Mouse (Mus musculus): ENCODE measurements around the gene Kcnq5. TPM values are rescaled to one million over a fixed set of nuclear protein-coding genes. Genes with fewer than 3 reads are reported as not detected.

Gene Kcnq5
- polyA plus RNA-seq, 1 experiment from 2014 or later = 0.71 TPM

DNA sequence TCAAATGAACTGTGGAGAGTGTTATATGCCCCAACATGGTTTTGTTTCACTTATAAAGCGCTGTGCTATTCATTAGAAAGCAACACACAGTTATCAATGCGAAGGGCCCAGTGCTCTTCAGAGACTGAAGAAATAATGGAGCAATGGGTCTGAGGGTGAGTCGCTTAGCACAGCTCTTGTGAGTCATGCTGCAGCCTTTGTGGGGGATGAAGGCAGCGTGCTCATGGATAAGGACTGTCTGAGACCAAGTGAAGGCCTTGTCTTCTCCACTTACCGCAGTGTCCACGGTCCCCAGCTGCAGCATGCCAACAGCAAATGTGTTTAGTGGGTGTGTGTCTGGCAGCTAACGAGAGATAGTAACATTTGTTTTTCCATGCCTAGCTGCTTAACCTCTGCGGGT, 503.2 kb downstream of the Kcnq5 start:
- ATAC-seq (replicated peaks; ENCODE audit: low FRiP score, low read depth) (no peak), DNase-seq (ENCODE audit: low spot score) (no peak)
- Histone ChIP-seq H3K27me3 (ENCODE audit: insufficient read depth, low read length) (no peaks in the 10 kb centered on the region), H3K9me3 (replicated peaks; ENCODE audit: low read length) (no peaks in the 10 kb centered on the region), H3K27ac (no peak overlapping the region), H3K4me1 (replicated peaks; ENCODE audit: insufficient read depth, low read length) (no peaks in the 10 kb centered on the region), H3K4me3 (replicated peaks; ENCODE audit: low read depth, low read length) (no peak overlapping the region), H3K36me3 (ENCODE audit: insufficient read depth, low read length) (no peaks in the 10 kb centered on the region), H3K9ac (ENCODE audit: low read depth, low read length) (no peak overlapping the region), H3K4me2 (ENCODE audit: low read length) (no peak overlapping the region)
- 86% methylated on average over 8 of the region's 8 CpGs for WGBS
- no peak for TF ChIP-seq CTCF (IDR thresholded peaks at IDR 0.05; ENCODE audit: low read depth)

DNA sequence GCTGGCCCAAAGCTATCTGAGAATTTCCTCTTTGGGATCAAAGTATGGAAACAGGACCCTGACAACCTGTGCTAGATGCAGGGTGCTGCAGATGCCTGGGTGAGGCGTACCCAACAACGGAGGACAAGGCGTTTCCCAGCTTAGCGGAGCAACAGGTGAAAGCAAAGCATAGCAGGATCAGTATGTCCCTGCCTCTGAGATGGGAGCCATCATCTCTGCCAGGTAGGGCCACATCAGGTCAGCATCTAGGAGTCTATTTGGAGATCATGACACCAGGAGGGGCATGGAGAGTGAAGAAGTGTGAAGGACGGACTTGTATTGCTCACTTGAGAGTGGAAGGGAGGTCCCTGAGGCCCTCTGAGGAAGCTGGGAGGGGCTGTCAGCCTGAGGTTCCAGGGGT, 505.8 kb downstream of the Kcnq5 start:
- no peaks in the 10 kb centered on the region for H3K27me3 ChIP-seq (ENCODE audit: insufficient read depth, low read length)
- H3K9ac ChIP-seq (ENCODE audit: low read depth, low read length) = no peak overlapping the region
- no peak for DNase-seq (ENCODE audit: low spot score)
- no peaks in the 10 kb centered on the region for H3K36me3 ChIP-seq (ENCODE audit: insufficient read depth, low read length)
- no peaks in the 10 kb centered on the region for H3K4me1 ChIP-seq (replicated peaks; ENCODE audit: insufficient read depth, low read length)
- ATAC-seq (replicated peaks; ENCODE audit: low FRiP score, low read depth) = no peak
- no peaks in the 10 kb centered on the region for H3K9me3 ChIP-seq (replicated peaks; ENCODE audit: low read length)
- no peak for TF ChIP-seq CTCF (IDR thresholded peaks at IDR 0.05; ENCODE audit: low read depth)
- H3K27ac ChIP-seq = no peak overlapping the region
- 87% methylated on average over 5 of the region's 5 CpGs for WGBS
- no peak overlapping the region for H3K4me2 ChIP-seq (ENCODE audit: low read length)
- no peak overlapping the region for H3K4me3 ChIP-seq (replicated peaks; ENCODE audit: low read depth, low read length)

DNA sequence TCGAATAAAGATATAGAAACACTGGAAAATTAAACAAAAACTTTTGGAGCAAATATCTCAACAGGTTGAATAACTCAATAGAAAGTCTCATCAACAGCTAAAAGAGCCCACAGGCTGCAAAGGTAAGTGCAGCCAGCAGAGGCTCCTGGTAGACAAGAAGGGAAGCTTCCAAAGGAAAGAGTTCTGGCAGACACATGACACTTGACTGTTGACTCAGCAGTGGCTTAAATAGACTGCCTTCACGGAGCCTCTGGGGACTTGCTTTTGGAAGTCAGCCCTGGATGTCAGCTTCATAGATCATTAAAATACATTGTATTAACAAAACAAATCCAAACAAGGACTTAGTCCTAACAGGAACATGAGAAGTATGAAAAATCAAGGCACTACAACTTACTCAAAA, 513.5 kb downstream of the Kcnq5 start:
- no peaks in the 10 kb centered on the region for H3K27me3 ChIP-seq (ENCODE audit: insufficient read depth, low read length)
- 46% methylated on average over 2 of the region's 2 CpGs for WGBS
- H3K27ac ChIP-seq = no peak overlapping the region
- H3K4me2 ChIP-seq (ENCODE audit: low read length) = no peak overlapping the region
- ATAC-seq (replicated peaks; ENCODE audit: low FRiP score, low read depth) = no peak
- TF ChIP-seq CTCF (IDR thresholded peaks at IDR 0.05; ENCODE audit: low read depth) = no peak
- H3K9me3 ChIP-seq (replicated peaks; ENCODE audit: low read length) = no peaks in the 10 kb centered on the region
- peak; percentile 48 for DNase-seq (ENCODE audit: low spot score)
- H3K9ac ChIP-seq (ENCODE audit: low read depth, low read length) = no peak overlapping the region
- no peak overlapping the region for H3K4me3 ChIP-seq (replicated peaks; ENCODE audit: low read depth, low read length)
- no peaks in the 10 kb centered on the region for H3K36me3 ChIP-seq (ENCODE audit: insufficient read depth, low read length)
- no peaks in the 10 kb centered on the region for H3K4me1 ChIP-seq (replicated peaks; ENCODE audit: insufficient read depth, low read length)

DNA sequence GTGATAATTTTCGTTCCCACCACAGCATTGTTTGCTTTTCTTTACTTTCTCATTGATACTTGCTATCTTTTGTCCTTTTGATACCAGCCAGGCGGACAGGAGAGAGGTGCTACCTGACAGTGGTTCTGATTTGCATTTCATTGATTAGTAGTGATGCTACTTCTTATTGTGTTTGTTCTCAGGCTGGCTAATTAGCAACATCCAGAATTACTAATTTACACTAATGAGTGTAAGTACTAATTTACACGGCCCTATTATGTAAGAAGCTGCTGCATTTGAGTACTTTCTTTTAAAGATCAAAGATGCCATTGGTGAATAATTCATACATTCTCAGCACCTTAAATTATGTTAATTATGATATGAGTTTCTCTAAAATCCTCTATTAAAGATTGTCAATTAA, 525.0 kb downstream of the Kcnq5 start:
- Histone ChIP-seq H3K4me3 (replicated peaks; ENCODE audit: low read depth, low read length) (no peak overlapping the region), H3K4me1 (replicated peaks; ENCODE audit: insufficient read depth, low read length) (no peaks in the 10 kb centered on the region), H3K27ac (no peak overlapping the region), H3K9ac (ENCODE audit: low read depth, low read length) (no peak overlapping the region), H3K36me3 (ENCODE audit: insufficient read depth, low read length) (no peaks in the 10 kb centered on the region), H3K9me3 (replicated peaks; ENCODE audit: low read length) (no peaks in the 10 kb centered on the region), H3K4me2 (ENCODE audit: low read length) (no peak overlapping the region), H3K27me3 (ENCODE audit: insufficient read depth, low read length) (no peaks in the 10 kb centered on the region)
- 79% methylated on average over 3 of the region's 3 CpGs for WGBS
- DNase-seq (ENCODE audit: low spot score) (no peak), ATAC-seq (replicated peaks; ENCODE audit: low FRiP score, low read depth) (no peak)
- TF ChIP-seq CTCF (IDR thresholded peaks at IDR 0.05; ENCODE audit: low read depth) = no peak

DNA sequence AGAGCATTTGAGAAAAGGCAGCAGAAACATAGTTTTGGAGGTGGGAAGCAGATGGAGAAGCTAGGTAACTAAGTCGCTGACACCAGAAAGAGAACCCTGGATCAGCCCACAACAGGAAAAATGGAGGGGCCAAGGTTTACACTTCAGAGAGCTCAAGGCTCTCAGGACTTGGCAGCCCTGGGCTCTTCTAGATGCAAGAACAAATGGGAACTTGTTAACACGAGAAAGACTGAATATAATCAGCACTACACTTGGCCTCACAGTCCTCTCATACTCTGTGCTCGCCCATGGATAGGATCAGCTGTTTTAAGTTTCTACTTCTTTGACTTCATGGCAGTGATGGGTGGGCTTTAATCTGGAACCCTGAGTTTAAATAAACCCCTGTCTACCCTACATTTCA, 526.9 kb downstream of the Kcnq5 start:
- DNase-seq (ENCODE audit: low spot score) (no peak), ATAC-seq (replicated peaks; ENCODE audit: low FRiP score, low read depth) (no peak)
- H3K36me3 ChIP-seq (ENCODE audit: insufficient read depth, low read length) = no peaks in the 10 kb centered on the region
- no peak overlapping the region for H3K4me2 ChIP-seq (ENCODE audit: low read length)
- no peaks in the 10 kb centered on the region for H3K4me1 ChIP-seq (replicated peaks; ENCODE audit: insufficient read depth, low read length)
- TF ChIP-seq CTCF (IDR thresholded peaks at IDR 0.05; ENCODE audit: low read depth) = no peak
- no peak overlapping the region for H3K9ac ChIP-seq (ENCODE audit: low read depth, low read length)
- no peaks in the 10 kb centered on the region for H3K9me3 ChIP-seq (replicated peaks; ENCODE audit: low read length)
- no peak overlapping the region for H3K27ac ChIP-seq
- H3K4me3 ChIP-seq (replicated peaks; ENCODE audit: low read depth, low read length) = no peak overlapping the region
- WGBS = 50% methylated on average over 3 of the region's 3 CpGs
- H3K27me3 ChIP-seq (ENCODE audit: insufficient read depth, low read length) = no peaks in the 10 kb centered on the region

DNA sequence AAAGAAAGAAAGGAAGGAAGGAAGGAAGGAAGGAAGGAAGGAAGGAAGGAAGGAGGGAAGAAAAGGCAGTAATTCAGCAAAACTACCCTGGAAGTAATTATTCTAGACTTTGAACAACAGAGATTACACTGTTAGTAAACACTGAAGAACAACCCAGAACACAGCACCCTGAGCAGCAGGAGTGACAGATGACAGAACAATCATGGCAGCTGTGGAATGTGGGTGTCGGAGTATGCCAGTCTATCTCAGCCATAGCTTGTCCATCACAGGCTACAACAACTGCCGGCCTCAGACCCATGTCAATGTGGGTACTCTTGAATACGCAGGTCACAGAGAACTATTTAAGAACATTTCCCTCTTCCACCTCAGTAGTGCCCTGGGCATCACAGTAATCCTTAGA, 530.1 kb downstream of the Kcnq5 start:
- no peaks in the 10 kb centered on the region for H3K9me3 ChIP-seq (replicated peaks; ENCODE audit: low read length)
- H3K27ac ChIP-seq = no peak overlapping the region
- H3K27me3 ChIP-seq (ENCODE audit: insufficient read depth, low read length) = no peaks in the 10 kb centered on the region
- H3K4me1 ChIP-seq (replicated peaks; ENCODE audit: insufficient read depth, low read length) = no peaks in the 10 kb centered on the region
- TF ChIP-seq CTCF (IDR thresholded peaks at IDR 0.05; ENCODE audit: low read depth) = no peak
- H3K4me2 ChIP-seq (ENCODE audit: low read length) = no peak overlapping the region
- ATAC-seq (replicated peaks; ENCODE audit: low FRiP score, low read depth) = no peak
- H3K4me3 ChIP-seq (replicated peaks; ENCODE audit: low read depth, low read length) = no peak overlapping the region
- 87% methylated on average over 3 of the region's 3 CpGs for WGBS
- no peak overlapping the region for H3K9ac ChIP-seq (ENCODE audit: low read depth, low read length)
- no peak for DNase-seq (ENCODE audit: low spot score)
- H3K36me3 ChIP-seq (ENCODE audit: insufficient read depth, low read length) = no peaks in the 10 kb centered on the region

DNA sequence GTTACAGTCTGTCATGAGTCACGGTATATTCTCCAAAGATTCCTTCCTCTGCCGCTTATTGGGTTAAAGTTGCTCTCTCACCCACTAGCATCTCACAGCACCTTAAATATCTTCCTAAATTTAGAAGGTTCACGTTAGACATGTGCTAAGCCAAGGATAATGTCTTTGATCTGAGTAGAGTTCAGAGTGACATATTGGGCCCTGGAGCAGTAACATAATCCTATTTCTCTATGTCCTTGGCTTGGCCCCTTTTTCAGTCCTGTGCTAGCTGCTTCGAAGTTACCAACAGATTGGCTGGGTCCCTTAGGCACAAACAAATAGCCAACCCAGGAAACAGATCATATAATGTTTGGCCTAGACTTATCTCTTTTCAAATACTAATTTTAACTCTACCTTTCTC, 533.7 kb downstream of the Kcnq5 start:
- H3K27me3 ChIP-seq (ENCODE audit: insufficient read depth, low read length) = no peaks in the 10 kb centered on the region
- DNase-seq (ENCODE audit: low spot score) (no peak), ATAC-seq (replicated peaks; ENCODE audit: low FRiP score, low read depth) (no peak)
- no peak overlapping the region for H3K27ac ChIP-seq
- no peaks in the 10 kb centered on the region for H3K9me3 ChIP-seq (replicated peaks; ENCODE audit: low read length)
- WGBS = 77% methylated on average over 4 of the region's 4 CpGs
- no peak overlapping the region for H3K9ac ChIP-seq (ENCODE audit: low read depth, low read length)
- no peaks in the 10 kb centered on the region for H3K4me1 ChIP-seq (replicated peaks; ENCODE audit: insufficient read depth, low read length)
- no peaks in the 10 kb centered on the region for H3K36me3 ChIP-seq (ENCODE audit: insufficient read depth, low read length)
- H3K4me3 ChIP-seq (replicated peaks; ENCODE audit: low read depth, low read length) = no peak overlapping the region
- no peak for TF ChIP-seq CTCF (IDR thresholded peaks at IDR 0.05; ENCODE audit: low read depth)
- H3K4me2 ChIP-seq (ENCODE audit: low read length) = no peak overlapping the region
